Mouse (Mus musculus) testis, postnatal 14 days (tissue): ENCODE data around the gene Rab27a.
"Not testable (repeated sequence)": the region's sequence is repeated elsewhere in the genome, so short reads cannot be mapped to it uniquely, and the experiment has no call there.

ENCODE experiments used
- DNase-seq: peaks from one replicate; pipeline ENCODE4 v3.0.0; 2021; ENCODE audit warnings: low spot score

The Rab27a gene

GRCm38 (mm10) chr9:73090121-73090520, 45.5 kb downstream of the Rab27a start:
- DNase-seq, result no peak

DNA sequence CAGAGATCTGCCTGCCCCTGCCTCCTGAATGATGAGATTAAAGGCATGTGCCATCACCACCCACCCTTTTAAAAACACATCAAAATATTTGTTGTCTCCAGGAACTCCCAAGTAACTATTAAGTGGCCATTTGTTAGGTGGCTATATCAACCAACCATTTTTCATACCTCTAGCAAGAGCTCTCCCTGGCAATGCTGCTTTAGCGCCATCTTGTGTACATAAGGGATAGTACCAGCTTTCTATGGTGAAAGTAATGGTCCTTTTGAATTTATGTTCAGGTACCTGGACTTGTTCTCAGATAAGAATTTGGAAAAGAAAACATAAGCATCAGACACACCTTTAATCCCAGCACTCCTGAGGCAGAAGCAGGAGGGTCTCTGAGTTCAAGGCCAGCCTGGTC, 47.1 kb downstream of the Rab27a start:
- no peak for DNase-seq

DNA sequence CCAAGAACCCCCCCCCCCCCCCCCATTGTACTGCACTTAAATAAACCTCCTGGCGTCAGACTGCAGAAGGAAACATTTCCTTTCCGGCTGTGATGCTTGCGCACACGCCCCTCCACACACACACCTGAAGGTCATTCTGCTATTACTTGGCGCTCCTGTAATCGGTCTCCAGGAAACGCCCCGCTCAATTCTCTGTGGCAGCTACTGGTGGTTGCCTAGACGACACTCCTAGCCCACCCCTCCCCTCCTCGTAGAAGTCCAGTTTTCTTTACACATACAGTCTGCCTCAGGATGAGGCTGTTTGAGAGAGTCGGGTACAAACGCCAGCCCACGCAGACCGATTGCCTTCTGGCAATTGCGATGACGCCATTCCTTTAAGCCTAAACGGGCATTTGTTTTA, 49.9 kb downstream of the Rab27a start:
- DNase-seq, result no peak

DNA sequence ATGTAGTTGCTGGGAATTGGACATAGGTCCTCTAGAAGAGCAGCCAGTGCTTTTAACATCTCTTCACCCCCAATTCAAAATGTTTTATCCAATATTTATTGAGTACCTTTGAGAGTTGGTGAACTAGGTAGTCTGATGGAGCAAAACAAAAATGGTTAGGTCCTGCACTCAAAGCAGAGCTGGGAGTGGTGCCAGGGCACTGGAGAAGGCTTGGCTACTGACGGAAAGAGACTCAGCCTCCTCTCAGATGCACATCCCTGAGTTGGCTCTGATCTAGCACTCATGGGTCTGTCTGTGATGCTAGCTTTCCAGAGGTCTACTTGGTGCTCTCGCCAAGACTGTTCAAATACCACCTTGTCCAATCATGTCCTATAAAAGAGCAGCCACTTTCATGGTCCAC, 53.2 kb downstream of the Rab27a start:
- no peak for DNase-seq

DNA sequence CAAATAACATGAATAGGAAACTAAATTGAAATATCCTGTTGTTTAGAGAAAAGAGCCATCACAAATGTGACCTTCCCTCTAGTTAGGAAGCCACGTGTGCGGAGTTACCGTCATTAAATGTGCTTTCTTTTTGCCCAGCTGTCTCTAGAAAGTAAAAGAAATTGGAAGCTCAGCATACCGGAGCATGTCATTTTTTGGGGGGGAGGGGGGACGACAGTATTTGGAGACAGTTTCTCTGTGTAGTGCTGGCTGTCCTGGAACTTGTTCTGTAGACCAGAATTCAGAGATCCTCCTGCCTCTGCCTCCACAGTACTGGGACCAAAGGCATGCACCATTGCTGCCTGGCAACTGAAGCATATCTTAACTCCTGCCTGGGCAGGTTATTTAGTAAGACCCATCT, 56.9 kb downstream of the Rab27a start, which contains the start of gene Khdc3:
Gene Khdc3 (plus strand): TSS at position 301 of the 400 bp plus-strand sequence.
- no peak for DNase-seq

DNA sequence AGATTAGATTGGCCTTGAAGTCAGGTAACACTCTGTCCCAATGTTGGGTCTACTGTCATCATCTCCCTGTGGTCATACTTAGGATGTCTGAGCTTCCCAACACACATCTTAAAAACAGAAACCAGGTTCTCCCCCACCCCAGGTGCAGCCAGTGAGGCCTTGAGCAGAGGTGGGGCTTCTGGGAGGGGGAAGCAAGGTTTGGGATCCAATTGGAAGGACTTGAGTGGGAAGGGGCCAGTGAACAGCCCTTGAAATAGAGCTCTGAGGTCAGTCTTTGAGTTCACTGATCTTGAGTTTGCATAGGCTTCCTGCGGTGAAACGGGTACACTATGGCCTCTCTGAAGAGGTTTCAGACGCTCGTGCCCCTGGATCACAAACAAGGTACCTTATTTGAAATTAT, 57.5 kb downstream of the Rab27a start, which contains the start of gene Gm20509:
Gene Gm20509 (plus strand): TSS at position 290 of the 400 bp plus-strand sequence.
- DNase-seq, result no peak

DNA sequence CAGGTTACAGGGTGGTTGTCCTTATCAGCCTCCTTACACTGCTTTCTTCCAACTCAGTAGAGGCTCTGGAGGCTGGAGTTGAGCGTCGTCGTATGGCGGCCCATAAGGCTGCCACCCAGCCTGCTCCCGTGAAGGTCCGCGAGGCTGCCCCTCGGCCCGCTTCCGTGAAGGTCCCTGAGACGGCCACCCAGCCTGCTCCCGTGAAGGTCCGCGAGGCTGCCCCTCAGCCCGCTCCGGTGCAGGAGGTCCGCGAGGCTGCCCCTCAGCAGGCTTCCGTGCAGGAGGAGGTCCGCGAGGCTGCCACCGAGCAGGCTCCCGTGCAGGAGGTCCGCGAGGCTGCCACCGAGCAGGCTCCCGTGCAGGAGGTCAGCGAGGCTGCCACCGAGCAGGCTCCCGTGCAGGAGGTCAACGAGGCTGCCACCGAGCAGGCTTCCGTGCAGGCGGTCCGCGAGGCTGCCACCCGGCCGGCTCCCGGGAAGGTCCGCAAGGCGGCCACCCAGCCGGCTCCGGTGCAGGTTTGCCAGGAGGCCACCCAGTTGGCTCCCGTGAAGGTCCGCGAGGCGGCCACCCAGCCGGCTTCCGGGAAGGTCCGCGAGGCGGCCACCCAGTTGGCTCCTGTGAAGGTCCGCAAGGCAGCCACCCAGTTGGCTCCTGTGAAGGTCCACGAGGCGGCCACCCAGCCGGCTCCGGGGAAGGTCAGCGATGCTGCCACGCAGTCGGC, 58.7 kb downstream of the Rab27a start:
- DNase-seq, result peak; percentile 26

DNA sequence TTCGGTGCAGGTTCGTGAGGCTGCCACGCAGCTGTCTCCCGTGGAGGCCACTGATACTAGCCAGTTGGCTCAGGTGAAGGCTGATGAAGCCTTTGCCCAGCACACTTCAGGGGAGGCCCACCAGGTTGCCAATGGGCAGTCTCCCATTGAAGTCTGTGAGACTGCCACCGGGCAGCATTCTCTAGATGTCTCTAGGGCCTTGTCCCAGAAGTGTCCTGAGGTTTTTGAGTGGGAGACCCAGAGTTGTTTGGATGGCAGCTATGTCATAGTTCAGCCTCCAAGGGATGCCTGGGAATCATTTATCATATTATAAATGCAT, 59.2 kb downstream of the Rab27a start:
- DNase-seq, result no peak

GRCm38 (mm10) chr9:73105141-73105540, 60.5 kb downstream of the Rab27a start:
- DNase-seq, result no peak

GRCm38 (mm10) chr9:73105771-73106170, 61.1 kb downstream of the Rab27a start:
- no peak for DNase-seq

DNA sequence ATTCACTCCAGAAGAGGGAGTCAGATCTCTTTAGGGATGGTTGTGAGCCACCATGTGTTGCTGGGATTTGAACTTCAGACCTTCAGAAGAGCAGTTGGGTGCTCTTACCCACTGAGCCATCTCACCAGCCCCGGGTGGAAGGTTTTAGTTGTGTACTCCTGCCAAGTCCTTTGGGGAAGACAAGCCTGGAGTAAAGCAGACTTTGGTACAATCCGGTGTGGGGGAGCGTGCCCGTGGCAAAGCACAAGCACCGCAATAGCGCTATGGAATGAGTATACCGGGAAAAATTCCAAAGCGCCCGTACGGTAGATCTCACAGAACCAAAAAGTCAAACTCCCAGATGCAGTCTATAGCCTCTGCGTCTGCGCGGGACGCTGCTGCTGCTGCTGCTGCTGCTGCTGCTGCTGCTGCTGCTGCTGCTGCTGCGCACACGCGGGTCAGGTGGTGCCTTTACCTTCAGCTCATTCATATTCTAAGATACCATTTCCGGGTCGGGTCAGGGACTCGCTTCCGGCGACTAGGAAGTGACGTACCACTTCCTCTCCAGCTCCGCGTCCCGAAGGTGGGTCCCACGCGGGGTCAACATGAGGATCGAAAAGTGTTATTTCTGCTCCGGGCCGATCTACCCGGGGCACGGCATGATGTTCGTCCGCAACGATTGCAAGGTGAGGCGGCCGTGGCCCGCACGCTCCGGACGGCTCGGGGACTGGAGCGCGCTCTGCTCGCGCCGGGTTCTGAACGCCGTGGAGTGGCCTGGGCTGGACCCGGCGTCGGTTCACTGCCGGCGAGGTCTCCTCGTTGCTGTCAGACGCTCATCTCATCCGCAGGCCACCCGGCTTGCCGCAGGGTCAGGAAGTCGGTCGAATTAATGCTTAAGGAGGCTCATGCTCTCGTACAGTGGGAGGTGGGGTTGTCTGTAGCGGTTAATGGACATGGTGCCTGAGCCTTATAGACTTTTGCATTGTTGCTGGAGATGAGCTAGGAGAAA, 68.6 kb downstream of the Rab27a start, which contains the start of gene Rsl24d1:
Gene Rsl24d1 (plus strand): TSS at position 508 of the 988 bp plus-strand sequence.
- DNase-seq, result peak; percentile 89

DNA sequence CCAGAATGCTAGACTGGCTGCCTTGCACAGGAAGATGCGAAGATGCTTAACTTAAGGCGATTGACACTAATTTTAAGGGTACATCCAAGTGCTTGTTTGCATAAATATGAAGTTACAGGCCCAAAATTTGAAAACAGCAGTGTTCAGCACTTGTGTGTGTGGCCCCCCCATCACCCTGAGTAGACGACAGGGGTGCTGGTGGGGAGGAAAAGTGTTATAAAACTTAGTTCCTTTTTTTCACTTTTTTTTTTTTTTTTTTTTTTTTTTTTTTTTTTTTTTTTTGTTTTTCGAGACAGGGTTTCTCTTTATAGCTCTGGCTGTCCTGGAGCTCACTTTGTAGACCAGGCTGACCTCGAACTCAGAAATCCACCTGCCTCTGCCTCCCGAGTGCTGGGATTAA, 72.0 kb downstream of the Rab27a start:
- DNase-seq, result not testable (repeated sequence)

GRCm38 (mm10) chr9:73118012-73118411, 73.4 kb downstream of the Rab27a start:
- no peak for DNase-seq

- DNase-seq, result no peak
These were observed 77.1 kb downstream of the Rab27a start for GRCm38 (mm10) chr9:73121735-73122134.

DNA sequence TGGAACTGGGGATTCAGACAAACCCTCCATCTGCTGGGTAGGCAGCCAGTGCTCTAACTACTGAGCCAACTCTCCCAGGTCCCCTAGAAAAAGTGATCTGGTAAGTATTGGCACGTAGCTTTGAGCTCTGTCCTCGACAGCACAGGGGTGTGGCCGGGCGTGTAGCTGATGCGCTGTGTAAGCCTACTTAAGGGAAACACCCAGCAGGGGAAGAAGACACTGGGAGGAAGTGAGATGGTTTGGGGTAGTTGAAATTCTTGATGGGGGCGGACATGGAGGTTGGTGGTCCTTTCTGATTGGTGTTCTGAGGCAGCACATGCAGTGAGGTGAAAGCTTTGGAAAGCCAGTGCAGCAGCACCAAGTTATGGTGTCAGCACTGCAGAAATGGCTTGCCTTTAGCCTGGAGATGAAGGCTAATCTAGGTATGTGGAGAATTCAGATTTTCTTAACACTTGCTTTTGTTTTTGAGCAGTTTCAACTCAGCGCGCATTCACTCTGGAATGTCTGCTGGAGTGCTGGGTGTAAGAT, 80.5 kb downstream of the Rab27a start:
- DNase-seq, result no peak

DNA sequence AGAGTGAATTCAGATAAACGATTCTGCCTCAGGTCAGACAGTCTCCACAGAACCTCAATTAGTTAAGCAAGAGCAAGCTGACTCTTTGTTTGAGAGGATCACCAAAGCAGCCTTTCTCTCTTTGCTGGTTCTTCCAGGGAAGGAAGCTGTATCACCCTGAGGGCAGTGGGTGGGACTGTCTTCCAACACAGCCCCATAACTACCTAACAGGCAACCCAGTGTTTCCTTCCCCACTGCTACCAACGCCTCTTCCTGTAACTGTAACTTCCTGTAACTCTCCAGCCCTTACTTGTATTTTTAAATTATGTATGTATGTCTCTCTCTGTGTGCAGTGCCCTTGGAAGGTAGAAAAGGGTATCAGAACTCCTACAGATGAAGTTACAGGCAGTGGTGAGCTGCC, 82.8 kb downstream of the Rab27a start:
- no peak for DNase-seq

- DNase-seq, result no peak
These were observed 85.2 kb downstream of the Rab27a start for GRCm38 (mm10) chr9:73129875-73130274.

DNA sequence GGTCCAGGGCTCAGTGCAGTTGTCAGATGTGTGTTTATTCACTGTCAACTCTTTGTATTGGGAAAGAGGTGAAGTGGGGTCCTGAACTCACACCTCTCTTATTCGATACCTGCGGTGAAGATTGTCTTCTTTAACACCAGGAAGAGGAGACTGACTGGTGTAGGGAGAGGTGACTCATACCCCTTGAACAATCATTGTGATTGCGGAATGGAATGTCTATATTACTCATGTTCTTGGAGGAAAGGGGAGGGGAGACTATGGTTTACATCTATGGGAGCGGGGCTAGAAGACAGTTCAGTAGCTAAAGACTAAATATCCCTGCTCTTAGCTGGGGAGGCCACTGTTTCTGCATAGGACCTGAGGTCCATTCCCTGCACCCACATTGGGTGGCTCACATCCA, 85.9 kb downstream of the Rab27a start:
- no peak for DNase-seq

DNA sequence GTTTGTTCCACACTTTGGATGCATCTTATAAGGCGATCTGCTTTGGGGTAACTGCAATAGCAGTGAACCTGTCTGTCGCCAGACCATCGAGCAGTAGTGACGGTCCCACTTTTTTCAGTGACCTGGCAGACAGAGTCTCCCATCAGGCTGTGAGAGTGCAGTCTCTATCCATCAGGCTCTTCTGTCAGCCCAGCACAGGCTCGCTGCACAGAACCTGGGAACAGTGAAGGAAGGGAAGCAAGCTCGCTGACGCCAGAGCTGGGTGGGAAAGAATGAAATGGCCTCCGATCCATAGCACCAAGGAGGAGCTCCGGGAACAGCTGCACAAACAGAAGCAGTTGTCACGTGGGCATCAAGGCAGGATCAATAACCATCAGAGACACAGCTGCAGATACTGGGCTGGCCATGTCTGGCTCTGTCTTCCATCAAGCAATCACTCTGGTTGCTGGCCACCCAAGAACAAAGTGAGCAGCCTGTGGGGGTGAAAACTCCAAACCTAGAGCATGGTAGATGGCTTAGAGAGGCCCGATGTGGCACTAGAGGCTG, 92.8 kb downstream of the Rab27a start:
- DNase-seq, result no peak
